Mouse (Mus musculus) right cerebral cortex, adult 2 months (tissue): Measurements from ENCODE around the gene Adap2.
"Not testable (repeated sequence)": the region's sequence is repeated elsewhere in the genome, so short reads cannot be mapped to it uniquely, and the experiment has no call there.

Experiments
- DNase-seq, 2 experiments: peaks; one replicate each; pipeline ENCODE4 v3.0.0; 2021 to 2022; ENCODE audit warnings: low spot score in 2 of 2

Adap2 gene

DNA sequence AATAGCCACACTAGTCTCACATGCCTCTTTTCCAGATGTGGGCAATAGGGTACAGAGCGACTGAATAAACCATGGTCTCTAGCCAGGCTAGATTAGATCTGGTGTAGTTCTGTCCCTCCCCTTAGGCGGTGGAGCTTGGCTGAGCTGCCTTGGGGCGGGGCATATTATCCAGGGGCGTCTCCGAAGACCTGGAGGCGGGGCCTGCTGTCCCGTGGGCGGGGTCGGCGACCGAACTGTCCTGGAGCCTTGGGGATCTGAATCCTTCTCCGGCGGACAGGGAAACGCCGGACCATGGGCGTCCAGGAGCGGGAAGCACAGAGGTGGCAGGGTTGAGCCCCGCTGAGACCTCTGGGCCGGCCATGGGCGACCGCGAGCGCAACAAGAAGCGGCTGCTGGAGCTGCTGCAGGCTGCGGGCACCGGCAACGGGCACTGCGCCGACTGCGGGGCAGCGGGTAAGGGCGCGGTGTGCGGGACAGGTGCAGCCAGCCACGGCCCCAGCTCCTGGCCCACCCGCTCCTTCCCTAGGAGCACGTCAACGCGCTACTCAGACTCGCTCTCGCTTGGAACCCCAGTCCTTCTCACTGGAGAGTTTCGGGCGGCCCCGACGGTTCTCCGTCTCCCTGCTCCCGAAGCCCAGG, at the start of gene Adap2:
Adap2 (plus strand) TSS at position 249 of the 639 bp plus-strand sequence.
- DNase-seq, result peak; percentile 46 to 63

DNA sequence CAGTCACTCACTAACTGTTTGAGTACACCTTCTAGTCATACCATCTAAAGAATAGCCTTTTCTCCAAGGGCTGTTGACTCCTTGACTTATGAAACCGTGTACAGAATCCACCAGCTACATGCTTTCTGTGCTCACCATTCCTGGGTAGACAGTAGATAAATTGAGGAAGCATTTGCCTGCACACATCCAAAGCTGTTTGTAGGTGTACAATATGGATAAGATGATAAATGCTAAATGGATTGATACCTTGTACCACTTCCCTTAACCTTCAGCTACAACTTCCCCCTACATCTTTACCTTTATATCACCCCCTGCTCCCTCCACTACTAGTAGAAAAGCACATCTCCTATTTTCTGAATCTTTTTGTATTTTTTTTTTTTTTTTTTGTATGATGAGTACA, 49.5 kb upstream of the Adap2 start:
- DNase-seq, result no peak

DNA sequence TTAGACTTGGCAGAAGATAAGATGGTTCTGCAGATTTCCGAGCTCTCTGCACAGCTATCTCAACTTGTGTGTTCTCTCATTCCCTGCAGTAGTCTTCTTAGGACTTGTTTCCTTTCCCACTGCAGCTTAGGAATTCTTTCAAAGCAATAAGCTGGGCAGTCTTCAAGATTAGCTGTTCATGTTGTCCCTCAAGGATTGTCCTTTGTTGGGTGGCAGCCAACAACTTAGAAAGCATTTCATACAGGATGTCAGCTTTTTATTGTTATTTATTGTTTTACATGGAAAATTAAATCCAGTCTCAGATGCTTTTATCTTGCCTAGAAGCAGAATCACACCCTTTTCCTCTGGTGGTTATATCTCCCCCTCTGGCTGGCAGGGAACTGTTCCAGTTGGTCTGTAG, 37.5 kb upstream of the Adap2 start:
- DNase-seq, result no peak

DNA sequence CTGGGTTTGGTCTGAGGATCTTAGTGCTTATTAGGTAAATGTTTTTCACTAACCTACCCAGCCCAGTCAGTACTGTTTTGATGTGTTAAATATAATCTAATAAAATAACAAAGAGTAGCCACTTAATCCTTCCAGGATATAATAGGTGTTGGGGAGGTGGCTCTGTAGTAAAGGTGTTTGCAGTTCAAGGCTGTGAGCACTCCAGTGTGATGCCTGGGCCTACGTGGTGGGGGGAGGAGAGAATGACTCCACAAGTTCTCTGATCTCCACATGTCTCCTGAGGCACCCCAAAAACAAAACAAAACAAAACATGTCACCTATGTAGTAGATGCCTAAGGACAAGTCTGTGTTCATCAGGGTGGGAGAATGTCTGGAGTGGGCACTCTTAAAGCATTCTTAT, 21.9 kb upstream of the Adap2 start:
- no peak for DNase-seq

DNA sequence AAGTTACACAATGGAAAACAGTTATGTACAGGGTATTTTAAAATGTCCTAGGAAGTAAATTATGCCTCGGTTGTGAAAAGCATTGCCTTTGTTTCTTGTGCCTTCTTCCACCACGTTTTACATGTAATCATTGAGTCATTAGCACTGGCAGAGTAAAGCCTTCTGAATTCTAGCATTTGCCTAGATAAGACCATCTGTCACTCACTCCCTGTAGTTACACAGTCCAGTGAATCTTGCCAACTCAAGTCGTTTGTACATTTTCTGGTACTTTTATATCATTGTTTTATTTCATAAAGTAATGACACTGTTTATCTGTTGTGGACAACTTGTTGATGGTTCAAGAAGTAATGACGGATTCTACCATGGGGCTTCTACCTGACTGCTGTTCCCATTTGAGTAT, 19.2 kb upstream of the Adap2 start:
- no peak for DNase-seq

DNA sequence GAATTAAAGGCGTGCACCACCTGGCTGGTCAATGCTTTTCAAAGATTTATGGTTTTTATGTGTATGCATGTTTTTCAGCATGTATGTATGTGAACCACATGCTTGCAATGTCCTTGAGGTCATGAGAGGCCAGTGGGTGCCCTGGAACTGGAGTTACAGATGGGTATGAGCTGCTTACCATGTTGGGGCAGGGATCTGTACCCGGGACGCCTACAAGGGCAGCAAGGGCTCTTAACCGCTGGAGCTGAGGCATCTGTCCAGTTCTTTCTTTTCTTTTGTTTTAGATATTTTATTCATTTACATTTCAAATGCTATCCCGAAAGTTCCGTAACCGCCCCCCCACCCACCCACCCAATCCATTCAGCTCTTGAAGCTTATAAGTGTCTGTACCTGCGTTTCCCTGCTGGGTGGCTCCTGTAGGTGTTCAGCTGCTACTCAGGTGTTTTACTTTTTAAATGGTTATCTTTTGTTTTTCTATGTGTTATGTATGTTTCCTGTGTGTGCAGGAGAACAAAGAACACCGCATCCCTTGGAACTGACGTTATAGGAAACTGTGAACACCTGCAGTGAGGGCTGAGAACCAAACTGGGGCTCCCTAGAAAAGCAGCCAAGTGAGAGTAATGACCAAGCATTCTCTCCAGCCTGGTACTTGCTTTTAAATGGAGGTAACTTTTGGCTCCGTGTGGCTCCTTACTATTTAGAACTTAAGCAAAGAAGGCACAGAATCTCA, 17.8 kb upstream of the Adap2 start:
- DNase-seq, result no peak

DNA sequence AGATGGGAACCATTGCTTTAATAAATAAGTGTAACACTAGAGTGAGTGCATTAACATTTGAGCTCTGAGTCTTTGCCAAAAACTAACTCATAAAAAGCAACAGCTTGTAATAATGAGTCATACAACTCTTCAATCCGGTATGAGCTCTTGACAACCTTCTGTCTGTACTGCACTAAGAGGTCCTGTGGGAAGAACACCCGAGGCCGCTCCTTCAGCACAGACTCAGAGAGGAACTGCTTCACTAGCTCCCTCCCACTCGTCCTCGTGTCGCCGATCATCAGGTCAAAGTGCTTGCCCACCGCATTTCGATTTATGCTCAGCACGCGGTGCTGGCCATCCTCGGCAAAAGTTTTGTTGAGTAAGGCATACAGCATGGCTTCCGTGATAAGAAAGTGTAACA, 17.1 kb upstream of the Adap2 start:
- DNase-seq, result no peak

DNA sequence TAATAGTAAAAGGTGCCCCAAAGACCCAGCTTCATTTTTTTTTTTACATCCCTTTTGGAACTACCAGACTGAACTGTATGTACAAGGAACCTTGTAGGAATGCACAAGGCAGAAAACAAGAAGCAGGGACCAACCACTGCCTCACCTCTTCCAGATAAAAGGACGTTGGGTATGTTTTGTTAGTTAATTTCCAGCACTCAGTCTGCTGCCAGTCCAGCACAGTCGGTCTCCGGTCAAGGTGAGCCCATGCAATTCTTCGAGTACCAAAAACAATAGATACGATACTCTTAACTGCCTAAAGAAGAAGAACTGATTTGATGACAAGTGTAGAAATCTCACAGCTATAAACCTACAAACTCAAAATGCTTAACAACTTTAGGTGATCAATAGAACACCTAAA, 16.1 kb upstream of the Adap2 start:
- DNase-seq, result no peak

DNA sequence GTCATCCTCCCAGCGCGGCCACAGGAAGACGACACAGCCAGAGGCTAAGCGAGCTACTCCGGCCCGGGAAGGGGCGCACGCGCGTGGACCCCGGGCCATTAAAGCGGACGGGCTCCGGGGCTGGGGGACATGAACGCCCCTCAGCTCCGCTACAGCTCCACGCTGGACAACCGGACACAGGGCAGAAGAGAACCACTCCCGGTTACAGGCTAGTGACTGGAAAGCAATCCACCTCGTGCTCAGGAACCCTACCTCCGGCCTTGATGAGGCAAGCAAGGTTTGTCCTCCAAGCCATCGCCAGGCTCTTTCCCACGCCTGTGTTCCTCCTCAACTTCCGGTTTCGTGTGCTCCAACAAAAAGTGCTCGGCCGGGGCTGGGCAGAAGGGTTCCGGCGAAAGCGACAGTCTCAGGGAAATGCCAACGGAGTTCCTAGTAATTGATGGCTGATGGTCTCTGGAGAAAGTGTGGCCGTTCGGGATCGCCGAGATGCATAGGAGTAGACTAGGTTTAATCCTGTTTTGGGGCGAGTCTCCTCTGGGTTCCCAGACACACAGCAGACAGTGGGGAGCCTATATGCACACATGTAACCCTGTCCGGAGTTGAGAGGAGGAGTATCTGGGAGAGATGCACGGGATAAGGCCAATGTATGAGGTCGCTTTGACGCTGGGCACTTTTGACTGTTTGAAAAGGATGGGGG, 11.9 kb upstream of the Adap2 start, which contains the start of gene Tefm:
Tefm (minus strand) TSS at position 351 of the 697 bp plus-strand sequence.
- peak; percentile 83 to 92 for DNase-seq

DNA sequence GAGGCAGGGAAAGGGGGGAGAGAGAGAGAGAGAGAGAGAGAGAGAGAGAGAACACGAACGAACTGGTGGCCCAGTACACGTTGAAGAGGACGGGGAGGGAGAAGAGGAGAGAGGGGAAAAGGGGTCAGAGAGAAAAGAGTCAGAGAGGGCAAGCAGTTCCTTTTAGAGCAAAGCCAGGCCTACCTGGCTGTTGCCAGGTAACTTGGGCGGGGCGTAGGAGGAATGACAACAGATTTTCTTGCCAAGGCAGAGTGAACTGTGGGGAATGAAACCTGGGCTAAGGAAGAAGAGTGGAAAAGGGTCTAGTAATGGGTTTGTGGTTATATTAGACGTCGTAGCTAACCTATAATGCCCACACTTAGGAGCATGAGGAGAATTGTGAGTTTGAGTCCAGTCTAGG, 11.0 kb upstream of the Adap2 start:
- DNase-seq, result no peak

DNA sequence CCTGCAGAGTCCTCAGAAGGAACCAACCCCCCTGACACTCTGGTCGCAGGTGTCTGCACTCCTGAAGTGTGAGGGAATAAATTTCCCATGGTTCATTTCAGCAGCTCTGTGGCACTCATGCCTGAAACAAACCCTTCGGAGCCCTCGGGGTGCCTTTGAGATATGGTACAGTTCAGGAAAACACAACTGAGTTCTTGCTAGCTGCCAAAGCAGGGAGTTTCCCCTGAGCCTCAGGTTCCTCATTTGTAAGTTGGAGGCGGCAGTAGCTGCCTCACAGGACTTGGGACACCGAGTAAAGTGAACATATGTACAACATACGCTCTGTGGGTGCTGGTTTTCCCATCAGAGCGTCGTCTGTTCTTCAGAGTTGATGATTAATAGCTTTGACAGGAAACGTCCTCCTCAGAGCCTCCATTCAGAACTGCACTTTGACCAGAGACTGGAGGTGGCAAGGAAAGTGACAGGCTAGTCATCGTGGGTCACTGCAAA, 8.1 kb upstream of the Adap2 start:
- DNase-seq, result no peak

DNA sequence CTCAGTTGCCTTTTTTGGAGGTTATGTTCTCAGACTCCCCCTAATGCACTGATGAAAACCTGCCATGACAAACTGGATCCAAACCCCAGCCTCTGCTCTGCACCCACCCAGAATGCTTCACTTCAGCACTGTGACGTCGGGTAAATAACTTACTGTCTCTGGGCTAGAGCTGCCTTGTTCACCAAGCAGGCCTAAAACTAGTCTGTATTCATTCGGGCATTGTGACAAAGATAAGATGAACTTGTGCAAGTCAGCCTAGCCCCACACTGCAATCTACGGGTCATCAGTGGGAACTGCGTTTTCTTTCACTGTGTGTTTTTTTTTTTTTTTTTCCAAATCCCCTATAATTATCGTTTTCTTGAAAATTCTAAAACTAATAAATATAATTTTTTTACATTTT, 6.2 kb upstream of the Adap2 start:
- no peak for DNase-seq

DNA sequence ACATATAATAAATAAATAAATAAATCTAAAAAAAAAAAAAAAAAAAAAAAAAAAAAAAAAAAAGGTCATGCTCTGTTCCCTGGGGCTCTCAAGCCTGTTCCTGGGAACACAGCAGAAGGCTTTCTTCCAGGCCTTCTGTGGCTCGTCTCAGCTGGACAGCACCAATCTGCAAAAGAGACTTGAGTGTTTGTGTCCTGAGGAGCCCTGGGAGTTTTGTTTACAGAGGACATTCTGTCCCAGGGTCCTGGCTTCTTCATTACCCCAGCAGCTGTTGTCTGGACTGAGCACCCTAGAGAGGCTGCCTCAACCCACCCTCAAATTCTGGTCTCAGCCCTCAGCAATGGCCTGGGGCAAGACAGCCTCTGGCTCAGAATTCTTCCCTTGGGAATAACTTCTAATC, 5.6 kb upstream of the Adap2 start:
- DNase-seq, result no peak

DNA sequence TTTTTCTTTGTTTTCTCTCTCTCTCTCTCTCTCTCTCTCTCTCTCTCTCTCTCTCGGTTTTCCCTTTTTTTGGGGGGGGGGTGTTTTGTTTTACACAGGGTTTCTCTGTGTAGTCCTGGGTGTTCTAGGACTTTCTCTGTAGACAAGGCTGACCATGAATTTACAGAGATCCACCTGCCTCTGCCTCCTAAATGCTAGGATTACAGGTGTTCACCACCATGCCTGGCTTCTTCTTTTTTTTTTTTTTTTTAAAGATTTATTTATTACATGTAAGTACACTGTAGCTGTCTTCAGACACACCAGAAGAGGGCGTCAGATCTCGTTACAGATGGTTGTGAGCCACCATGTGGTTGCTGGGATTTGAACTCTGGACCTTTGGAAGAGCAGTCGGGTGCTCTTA, 4.9 kb upstream of the Adap2 start:
- not testable (repeated sequence) for DNase-seq

DNA sequence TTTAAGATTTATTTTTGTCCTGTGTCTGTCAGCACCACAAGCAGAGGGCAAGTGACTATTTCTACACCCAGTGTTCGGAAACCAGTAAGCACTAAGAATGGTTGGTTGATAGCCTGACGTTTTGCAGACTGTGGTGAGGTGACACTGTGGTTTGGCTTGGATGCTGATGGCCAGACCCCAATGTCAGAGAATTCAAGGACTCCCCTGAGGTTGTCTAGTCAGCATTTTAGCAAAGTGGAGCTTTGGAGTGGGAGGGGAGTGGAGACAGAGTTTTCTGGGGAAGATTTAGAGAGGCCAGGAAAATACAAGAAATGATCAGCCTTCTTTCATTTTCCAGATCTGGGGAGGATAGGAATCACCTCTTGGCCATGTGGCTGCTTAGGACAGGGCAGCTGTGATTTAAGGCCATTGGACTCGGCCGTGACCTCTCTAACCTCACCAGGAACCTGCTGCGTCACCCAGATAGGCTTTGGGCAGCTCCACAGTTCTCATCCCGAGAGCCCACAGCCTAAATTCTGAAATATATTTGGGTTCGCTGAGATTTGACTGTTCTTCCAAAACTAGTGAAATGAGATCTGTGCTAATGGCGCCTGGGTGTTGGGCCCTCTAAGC, 4.4 kb upstream of the Adap2 start:
- no peak for DNase-seq

DNA sequence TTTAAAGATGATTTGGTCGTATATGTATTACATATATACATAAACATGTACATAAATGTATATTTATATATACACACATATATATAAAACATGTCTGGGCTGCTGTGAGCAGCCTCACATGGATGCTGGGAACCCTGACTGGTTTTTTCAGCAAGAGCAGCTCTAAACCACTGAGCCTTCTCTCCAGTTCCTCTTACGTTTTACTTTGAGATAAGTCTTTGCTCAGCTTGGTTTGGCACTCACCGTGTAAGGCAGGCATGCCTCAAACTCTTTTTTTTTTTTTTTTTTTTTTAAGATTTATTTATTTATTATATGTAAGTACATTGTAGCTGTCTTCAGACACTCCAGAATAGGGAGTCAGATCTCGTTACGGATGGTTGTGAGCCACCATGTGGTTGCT, 3.3 kb upstream of the Adap2 start:
- no peak for DNase-seq

DNA sequence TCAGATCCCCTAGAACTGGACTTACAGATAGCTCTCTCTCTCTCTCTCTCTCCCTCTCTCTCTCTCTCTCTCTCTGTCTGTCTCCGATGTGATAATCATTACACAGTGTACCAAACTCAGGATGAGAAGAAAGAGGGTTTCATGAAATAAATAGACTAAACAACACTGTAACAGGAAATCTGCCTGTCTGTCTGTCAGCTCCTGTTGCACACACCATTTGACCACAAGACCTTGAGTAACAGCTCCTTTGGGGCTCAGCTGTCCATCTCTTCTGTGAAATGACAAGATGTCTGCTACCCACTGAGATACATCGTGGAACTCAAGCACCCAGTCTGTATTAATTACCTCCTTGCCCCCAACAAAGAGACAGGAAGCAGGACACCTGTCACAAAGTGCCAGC, 2.4 kb upstream of the Adap2 start:
- no peak for DNase-seq

DNA sequence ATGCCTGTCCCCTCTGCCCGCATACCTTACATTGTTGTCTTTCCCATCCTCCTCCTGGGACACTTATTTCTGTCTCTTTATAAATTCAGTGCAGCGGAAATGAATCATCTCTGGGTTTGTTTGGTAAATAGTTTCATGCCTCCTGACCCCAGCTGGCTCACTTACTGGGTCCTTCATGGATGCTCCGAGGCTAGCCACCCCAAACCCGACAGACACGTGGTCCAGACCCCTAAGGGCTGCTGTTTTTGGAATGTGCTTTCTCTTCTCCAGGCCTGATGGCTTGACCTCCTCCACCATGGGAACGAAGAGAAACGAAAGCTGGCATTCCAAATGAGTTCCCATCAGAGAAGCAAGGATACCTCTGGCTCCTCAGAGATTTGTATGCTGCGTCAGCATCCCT, 1.5 kb upstream of the Adap2 start:
- no peak for DNase-seq

DNA sequence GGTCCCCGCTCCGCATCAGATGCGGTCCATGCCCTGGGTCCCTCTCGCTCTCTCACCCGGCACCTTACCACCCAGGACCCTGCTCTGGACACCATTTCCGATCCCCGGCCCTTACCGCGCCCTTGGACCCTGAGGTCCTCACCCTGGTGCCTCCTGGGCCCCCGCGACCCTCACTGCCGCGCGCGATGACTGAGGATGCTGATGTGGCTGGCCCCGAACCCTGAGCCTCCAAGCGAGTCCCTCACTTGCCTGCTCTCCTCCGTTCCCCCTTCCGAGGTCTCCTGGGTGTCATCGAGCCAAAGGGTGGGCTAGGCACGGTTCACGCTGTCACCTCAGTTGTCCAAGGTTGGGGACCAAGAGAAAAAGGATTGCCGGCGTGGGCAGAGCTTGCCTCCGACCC, 596 bp downstream of the Adap2 start:
- DNase-seq, result no peak

DNA sequence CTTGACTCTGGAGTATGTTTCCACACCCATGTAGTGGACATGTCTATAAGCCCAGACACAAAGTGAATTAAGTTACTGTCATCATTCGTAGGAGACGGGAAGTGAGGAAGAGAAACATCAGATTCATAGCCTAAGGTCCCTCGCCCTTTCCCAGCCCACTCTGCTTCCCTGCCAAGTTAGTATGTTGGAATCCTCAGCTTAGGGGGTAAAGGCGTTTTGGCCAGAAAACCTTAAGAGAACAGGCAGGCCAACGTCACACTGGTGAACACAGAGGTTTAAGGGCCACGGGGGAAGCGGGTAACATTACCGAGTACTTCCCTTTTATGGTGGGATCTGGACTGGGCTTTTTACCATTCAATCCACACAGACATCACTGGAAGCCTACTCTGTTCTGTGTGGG, 1.6 kb downstream of the Adap2 start:
- no peak for DNase-seq

DNA sequence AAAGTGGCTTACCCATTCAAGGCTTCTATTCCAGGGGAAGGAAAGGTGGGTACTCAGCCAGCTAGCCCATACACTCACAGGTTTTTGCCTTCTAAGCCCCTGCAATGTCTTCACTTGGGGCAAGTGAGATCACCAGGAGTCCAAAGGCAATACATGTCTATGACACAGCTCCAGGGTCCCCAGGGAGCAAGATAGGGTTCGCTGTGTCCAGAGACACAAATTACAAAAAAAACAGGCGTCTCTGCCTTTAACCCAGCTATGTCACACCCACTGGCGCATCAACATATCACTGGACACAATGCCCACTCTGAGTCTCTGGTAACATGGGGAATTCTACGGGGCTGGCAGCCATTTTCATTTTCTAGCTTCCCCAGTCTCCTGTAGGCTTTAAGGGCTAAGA, 2.1 kb downstream of the Adap2 start:
- no peak for DNase-seq

DNA sequence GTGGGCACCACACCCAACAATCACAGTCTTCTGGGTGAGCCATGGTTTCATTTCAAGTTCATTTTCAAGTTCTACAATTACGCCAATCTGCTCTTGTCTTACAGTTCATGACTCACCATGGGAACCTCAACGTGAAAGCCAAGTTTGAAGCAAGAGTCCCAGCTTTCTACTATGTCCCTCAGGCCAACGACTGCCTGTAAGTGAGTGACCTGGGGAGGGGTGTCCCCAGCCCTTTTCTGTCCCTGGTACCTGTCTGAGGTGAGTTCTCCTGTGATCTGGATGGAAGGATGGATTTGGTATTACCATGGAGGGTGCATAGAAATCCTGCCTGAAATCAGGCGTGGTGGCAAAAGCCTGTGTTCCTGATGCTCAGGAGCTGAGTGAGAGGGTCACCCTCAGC, 2.9 kb downstream of the Adap2 start:
- no peak for DNase-seq

DNA sequence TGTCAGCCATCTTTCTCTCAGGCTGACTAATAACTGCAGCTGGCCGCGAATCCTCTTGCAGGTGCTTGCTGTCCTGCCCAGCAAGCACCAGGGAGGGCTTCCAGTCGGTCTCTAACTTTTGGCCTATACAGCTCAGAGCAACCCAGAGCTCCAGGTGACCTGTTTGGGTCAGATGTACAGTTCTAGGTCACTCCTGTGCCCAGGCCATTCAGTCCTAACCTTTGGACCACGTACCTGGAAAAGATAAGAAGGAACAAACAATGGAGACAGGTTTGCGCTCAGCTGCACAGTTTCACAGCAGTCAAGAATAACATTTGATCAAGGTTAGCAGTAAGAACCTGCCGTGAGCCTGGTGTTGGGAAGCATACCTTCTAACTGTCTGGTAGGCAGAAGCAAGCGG, 5.1 kb downstream of the Adap2 start:
- no peak for DNase-seq
